Mouse (Mus musculus) layer of hippocampus, postnatal 25 days (tissue): Measurements from ENCODE around the gene Abca5. TPM values are rescaled to one million over a fixed set of nuclear protein-coding genes. Genes with fewer than 3 reads are reported as not detected.

Experiments used
- DNase-seq, 2 experiments: peaks; one replicate each; pipeline ENCODE4 v3.0.0; 2022; ENCODE audit warnings: mixed read lengths in 2 of 2, low spot score in 1 of 2; ENCODE audit errors: extremely low spot score in 1 of 2
- total RNA-seq, 2 experiments: library from RNA; stranded (reverse); gene quantifications; 2 replicates each; pipeline ENCODE4 v1.2.3; 2021

Abca5 gene
- total RNA-seq, 2 experiments from 2014 or later = 33.4 to 39.9 TPM

DNA sequence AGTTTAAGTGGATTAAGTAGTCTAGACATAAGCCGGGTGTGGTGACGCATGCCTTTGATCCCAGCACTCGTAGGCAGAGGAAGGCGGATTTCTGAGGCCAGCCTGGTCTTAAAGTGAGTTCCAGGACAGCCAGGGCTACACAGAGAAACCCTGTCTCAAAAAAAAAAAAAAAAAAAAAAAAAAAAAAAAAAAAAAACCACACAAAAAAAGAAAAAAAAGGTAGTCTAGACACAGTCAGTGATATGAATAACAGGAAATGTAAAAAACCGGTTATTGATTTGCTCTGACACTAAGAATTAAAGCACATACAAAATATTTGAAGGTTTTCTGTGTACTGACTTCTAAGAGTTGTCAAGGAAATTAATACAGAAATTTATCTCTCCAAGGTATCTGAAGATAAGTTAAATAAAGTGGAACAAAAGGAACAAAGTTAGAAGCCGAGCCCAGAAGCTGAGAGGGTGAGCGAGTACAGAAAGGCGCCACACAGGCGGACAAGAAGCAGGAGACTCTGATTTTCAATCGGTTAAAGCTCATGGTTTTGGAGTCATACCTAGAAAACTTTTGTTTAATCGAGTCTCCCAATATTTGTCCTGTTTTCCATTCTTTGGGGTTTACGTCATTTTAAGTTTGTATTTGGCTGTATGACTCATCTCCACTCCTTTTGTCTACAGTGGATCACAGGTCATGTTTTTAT, 30.9 kb downstream of the Abca5 start:
- no peak for DNase-seq

DNA sequence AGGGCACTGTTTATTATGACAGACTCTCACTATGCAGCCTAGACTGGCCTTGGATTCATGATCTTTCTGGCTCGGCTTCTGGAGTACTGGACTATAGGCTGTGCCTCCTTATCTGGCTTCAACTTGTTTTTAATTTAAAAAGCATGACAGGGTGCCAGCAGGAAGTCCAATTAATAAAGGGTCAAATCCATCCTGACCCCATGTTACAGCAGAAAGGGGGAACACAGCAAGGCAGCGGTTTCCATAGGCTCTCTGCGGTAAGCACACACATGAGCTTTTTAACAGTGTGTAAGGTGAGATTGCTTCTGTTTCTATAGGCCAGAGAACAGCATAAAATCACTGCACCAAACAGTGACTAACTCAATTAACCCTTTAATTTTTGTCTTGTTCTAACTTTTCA, 34.1 kb downstream of the Abca5 start:
- no peak for DNase-seq

DNA sequence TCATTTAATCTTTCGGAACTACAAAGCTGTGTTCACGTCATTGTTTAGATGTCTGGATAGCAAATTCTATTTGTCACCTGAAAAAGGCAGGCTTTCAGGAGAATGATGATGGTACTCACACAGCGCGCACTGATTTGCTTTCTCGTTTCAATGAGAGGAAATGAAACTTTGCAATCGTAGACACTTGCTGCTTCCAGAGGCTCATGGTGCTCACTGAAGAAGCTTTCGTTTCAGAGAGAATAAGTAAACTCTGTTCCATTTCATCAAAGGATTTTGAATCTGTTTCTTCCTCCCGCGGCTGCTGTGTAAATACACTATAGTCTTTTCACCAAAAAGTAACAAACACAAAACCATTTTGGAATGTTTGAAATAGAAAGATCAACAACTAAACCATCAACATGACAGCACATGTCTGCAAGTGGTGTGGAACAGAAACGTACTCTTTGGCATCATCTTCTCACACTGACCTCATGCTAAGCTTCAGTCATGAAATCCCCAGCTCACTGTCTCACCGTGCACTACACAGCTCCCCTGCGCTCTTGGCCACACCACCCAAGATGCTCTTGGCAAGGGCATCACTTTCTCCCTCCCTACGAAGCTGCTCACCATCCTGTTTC, 39.5 kb downstream of the Abca5 start:
- DNase-seq = no peak

DNA sequence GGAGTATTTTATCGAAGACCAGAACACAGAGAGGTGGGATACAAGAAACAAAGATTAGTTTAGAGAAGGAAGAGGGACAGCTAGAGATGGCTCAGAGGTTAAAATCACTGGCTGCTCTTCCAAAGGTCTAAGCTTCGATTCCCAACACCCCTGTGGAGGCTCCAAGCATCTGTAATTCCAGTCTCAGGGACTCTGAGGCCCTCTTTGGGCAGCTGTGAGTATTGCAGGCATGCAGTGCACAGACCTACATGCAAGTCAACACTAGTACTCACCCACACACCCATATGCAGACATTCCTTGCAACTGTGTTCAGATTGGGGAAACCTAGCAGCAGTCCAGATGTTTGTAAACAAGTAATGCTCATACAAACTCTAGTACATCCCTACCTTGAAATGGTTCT, 46.9 kb downstream of the Abca5 start:
- no peak for DNase-seq

DNA sequence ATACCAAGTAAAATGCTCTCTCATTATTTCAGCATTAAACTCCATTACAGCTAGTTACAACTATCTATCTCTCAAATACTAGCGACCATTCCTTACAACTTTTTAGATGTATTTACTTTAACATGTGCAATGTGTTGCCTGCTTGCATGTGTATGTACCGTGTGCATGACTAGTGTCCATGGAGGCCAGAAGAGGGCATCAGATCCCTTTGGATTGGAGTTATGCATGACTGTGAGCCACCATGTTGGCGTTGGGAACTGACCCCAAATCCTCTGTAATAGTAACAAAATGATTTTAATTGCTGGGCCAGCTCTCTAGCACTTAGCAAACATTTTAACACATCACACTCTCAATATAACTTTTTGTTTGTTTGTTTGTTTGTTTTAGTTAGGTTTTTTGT, 49.1 kb downstream of the Abca5 start:
- no peak for DNase-seq

DNA sequence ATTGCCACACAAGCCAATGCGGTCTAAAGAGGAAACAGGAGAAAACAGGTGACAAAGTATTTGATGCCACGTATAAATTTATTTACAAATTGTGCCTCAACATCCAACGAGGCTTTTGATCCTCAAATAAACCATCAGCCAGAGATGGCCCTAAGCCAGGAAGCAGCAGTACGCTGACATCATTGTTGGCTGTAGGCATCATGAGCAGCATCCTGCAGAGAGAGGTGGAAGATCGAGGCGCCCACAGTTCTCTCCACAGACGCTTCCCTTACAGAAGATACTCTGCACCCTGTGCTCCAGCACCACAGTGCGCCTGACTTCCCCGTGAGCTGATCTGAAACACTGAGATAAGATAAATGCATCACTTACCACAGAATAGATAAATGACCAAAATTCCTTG, 49.8 kb downstream of the Abca5 start:
- DNase-seq = peak in 1 of 2 experiments; percentile 10

DNA sequence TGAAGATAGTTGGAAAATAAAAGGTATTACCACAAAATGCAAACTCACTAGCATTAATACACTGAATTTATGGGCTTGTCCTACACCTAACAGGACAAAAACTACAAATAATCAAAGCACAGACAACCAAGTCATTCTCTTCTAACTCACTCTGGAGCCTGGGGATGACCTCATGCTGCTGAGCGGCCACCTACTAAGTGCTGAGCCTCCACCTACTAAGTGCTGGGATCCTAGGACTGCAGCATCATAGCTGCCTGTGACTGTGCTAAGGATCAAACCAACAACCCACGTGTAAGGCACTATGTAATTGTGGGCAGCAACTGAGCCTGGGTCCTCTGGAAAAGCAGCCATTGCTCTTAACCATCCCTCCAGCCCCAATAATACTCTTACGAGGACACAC, 51.2 kb downstream of the Abca5 start:
- no peak for DNase-seq

DNA sequence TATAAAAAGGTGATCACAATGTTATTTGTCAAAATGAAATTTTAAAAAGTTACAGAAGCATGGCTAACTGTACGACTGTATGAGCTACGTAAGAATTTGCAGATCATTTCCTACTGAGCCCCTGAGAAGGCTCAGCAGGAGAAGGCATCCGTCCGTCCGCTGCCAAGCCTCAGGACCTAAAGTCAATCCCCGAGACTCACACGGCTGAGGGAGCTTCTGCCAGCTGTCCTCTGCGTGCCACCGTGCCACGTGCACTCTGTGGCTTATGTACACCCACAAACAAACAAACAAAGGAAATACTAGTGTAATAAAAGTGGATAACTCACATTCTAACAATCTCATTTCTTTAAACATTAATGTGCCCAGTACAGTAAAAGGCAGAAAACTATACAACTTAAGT, 52.7 kb downstream of the Abca5 start:
- no peak for DNase-seq

DNA sequence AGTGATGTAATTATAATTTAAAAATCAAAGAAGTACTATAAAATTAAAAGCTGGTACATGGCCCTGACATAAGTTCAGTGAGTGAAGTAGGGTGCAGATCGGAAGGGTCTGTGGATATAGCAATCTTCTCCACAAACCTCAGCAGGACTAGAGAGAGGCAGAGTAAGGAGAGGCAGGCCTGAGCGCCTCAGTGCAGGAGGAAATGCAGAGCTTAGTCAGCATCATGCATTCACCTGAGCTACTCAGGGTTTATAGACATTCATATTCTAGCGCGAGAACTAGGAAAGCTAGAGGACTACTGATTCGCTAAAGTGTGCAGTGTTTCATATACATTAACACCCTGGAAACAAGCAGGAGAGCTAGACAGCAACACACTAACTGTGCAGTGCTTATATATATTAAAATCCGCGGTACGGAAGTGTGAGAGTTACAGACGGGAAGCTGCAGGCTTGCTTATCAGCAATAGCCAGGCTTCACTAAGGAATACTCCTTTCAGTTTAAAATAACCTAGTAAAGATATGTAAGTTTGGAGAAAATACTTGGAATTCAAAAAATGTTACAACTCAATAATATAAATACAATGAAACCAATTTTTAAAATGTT, 53.2 kb downstream of the Abca5 start:
- DNase-seq = no peak

DNA sequence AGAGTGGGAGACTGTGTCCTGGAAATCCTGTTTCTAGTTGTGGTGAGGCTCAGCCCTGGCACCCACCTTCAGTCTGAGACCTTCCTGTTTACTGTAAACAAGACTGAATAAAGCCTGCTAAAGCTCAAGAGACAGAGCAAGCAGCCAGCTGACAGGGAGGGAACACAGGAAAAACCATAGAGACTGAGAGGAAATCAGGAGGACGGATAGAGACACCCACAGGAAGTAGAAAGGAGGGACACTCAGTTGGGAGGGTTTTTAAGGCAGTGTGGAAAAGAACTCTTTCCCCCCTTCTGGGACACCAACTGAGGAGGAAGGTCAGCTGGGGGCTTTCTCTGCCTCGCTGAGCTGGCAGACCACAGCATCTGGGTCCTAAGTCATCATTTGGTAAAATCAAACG, 62.7 kb downstream of the Abca5 start:
- no peak for DNase-seq

DNA sequence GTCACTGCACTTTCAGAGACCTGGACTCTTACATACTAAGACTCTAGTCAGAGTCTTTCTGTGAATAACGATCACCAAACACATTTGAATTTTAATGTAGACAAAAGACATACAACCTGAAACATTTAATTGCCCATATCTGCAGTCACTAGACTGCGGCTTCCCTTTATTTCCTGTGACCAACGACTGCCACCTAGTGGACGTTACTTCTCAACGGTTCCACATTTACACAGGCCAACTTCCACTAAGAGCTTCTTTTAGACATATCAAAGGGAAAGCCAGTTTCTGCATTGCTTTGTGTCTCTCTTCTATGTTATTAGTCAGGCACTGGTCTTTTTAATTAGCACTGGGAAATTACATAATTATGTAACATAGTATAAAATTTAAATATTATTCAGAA, 65.8 kb downstream of the Abca5 start:
- DNase-seq = peak in 1 of 2 experiments; percentile 60

DNA sequence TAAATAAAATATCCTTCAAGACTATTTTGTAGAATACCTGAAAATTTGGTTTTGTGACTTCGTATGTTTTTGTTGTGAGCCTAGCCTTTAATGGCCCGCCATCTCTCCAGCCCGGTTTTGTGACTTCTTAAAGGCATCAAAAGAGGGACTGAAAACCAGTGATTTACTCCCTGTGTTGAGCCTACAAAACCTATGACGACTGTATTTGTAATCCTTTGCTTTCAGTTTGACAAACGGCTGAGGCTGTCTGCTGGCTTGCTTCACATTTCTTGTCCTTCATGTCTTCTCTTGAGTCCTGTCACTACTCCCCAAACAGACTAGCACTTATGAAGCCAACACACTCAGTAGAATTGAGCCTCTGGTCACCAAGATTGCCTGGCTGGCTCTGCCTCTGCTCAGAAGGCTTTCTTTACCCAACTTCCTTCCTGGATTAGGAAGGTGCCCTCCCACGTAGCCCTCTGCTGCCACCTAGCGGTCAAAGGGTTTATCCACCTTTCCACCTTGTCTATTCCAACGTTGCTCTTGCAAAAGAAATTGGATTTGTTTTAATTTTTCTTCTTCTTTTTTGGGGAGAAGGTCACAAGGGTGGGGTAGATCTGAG, 69.2 kb downstream of the Abca5 start:
- DNase-seq = peak; percentile 88 to 98

DNA sequence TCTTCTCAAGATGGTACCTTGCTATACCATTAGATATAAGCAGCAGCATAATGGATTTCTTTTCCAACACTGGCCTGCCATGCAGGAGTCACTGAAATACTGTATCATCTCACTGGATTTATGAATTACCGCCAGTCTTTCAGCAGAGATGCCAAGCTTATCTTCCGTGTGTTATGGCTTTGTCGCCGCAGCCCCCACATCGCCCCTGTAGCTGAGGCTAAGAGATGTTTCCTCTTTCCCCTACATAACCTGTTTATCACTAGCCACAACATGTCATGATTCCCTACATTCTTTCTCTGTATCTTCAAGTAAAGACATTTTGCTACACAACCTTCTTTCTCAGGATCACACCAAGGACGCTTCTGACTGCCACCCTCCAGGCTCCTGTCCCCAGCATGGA, 70.3 kb downstream of the Abca5 start:
- DNase-seq = no peak

DNA sequence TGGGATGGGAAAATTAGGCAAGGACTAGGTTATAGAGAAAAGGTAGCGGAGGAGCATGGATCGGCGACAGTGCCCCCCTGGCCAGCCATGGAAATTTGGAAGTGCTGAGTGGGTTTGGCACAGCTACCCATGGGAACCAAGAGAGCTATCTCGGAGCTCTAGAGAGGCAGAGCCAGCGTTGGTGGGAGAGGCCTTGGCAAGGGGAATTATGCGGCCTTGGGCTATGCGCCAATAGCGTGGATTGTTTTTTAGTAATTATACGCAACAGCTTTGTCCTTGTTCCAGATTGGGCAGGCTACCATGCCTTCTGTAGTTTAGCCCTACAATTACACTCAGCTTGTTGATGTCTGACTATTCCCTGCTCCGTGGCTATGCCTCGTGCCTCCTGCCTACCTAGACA, 70.8 kb downstream of the Abca5 start:
- peak in 1 of 2 experiments; percentile 31 for DNase-seq

DNA sequence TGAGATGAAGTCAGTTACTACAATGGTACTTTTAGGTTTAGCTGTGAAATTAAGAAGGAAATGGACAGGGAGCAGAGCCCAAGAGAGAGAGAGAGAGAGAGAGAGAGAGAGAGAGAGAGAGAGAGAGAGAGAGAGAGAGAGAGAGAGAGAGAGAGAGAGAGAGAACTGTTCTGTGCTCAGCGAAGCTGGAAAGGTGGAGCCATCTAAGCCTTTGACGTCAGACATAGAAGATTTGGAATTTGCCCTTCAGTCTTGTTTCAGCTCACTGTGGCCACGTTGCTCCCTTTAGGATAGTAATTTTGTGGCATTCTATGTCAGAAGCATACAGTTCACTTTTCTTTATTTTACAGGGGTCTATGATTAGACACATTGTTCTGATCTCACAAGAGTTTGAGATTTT, 75.6 kb downstream of the Abca5 start:
- DNase-seq = no peak

DNA sequence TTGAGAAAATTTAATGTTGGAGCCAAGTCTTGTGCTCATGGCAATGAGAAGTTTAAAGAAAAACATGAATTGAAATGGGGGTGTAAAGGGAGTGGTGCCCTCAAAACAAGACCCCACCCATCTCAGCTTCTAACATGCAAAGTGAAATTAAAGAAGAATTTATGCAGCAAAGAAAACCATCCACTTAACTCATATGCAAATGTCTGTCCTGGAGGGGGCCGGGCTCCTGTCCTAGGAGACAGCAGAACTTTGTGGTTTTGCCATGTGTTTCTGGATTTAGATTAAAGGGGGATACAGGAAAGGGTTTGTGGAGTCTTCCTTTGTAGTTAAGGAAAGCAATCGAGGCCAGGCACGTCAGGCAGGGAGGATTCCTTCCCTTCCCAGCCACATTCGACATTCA, 79.6 kb downstream of the Abca5 start:
- DNase-seq = no peak

DNA sequence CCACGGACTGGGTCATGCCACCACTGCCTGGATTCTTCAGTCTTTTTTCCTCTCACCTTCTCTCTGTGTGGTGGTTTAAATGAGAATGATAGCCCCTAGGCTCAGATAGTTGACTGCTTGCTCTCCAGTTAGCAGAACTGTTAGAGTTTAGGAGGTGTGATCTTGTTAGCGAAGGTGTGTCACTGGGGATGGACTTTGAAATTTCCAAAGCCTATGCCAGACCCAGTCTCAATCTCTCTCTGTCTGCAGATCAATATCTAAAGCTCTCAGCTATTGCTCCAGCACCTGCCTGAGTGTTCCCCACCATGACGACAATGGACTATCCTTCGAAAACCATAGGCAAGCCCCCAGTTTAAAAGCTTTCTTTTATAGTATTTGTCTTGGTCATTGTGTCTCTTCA, 80.5 kb downstream of the Abca5 start:
- DNase-seq = no peak

DNA sequence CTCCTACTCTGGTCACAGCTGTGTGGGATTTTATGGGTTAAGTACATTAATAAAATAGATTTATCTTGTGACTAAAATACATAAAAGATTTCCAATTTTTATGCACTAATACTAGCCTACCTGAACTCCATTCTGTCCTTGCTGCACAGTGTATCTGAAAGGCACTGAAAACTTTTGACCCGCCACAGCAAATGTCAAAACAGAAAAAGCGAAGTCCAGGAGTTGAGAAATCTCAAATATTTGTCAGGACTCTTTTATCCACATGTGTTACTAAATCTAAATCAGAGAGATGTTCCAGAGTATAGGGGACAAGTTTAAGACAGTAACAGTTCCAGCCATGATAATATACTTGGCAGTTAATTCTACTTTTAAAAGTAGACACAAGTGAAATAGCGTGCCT, 85.3 kb downstream of the Abca5 start:
- DNase-seq = no peak

DNA sequence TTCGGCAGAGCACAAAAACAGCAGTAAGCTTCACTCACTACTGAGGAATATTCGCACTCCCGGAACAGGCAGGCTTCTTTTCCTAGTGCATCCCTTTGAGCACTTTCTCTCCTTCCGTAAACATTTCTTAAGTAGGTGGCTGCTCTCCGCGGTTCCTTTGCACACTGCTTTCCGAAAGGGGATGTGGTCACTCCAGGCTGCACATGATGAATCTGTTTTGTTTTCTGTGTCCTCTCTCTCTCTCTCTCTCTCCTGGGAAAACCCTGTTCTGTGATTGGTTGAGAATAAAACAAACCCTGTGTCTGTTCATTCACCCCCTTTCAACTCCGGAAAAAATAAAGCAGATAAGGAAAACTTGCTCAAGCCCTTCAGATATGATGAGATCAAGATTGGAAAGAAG, 86.0 kb downstream of the Abca5 start, which contains the start of gene Abca6:
TSS of gene Abca6 (minus strand) at position 243 of the 400 bp plus-strand sequence.
- no peak for DNase-seq

DNA sequence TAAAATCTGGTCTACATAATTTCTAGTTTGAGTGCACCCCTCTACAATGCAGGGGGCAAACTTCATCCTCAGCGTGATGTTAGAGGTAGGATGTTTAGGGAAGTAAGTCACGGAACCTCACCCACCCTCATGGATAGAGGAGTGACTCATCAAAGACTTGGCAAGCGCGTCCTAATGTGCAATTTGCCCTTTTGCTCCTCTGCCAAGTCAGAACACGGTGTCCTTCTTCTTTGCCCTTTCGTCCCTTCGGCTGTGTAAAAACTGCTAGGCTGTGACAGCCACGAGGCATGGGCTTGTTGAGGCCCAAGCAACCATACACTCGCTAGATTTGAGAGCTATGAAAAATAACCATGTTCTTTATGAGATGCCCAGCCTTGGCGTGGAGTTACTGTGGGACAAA, 92.8 kb downstream of the Abca5 start:
- DNase-seq = no peak

DNA sequence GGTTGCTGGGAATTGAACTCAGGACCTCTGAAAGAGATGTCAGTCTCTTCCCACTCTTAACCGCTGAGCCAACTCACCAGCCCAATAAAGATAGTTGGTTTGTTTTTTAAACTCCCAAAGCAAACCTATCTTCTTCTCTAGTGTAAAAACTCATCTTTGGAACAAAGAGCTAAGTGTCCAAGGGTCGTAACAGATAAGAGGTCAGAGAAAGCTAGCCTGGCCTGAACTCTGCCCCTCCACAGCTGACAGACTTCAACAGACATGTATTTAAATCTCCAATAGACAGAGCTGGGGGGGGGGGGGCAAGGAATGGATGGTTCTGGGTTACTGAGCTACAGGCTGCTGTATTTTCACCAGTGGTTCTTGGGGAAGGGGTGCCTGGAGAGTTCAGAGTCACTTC, 100.0 kb downstream of the Abca5 start:
- no peak for DNase-seq

DNA sequence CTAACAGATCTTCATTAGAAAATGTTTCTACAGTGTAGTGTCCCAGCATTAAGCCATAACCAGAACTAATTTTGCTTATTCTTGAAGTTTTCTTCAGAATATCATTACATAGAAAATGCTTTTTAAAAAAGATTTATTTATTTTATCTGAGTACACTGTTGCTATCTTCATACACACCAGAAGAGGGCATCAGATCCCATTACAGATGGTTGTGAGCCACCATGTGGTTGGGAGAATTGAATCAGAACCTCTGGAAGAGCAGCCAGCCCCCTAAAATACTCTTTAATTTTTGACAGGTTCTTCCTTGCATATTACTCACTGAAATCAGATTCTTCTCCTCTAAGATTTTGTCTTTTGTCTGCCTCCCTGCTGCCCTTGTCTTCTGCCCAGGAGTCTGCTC, 104.5 kb downstream of the Abca5 start:
- no peak for DNase-seq
